Mouse (Mus musculus): ENCODE measurements around the gene Cep72. TPM values are rescaled to one million over a fixed set of nuclear protein-coding genes. Genes with fewer than 3 reads are reported as not detected.

Gene Cep72
- 8.7 and 9.7 TPM in 2 replicates for polyA plus RNA-seq (2015; fragmentation: Nextera tagmentation; extraction: Ambion mirVana)

DNA sequence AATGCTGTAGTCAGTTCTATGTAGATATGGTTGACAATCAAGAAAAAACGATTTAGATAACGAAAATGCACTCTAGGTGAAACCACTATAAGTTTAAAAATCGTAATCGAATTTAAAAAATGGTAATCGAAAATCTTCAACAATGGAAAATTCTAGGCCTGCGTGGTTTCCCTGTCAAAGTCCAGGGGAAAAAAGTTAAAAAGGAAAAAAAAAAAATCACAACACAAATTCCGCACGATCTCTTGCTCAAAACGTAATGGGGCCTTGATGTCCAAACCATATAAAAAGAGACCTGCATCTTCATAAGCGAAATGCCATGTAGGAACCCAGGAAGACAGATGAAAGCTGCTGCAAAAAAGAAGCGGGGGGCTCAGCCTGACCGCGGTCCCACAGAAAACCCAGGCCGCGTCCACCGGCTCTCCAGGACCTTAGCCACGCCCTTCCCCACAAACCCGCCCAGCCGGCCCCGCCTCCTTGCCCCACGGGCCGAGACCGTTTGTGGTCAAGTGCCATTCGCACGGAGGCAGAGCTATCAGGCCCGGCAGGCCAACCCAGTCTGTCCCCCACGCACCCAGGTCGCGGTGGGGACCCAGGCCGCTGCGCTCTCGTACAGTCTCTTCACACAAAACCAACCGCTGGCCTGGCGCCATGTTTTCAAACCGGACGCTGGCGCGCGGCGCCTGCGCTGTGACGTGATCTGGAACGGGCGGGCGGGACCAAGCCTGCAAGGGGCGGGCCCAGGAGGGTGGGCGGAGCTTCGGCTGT is at the start of gene Cep72:
Cep72 (minus strand) TSS at position 687 of the 765 bp plus-strand sequence.
- Histone ChIP-seq H3K4me1 (replicated peaks; ENCODE audit: insufficient read depth, low read length) (no peaks in the 10 kb centered on the region), H3K9me3 (replicated peaks; ENCODE audit: low read length) (no peaks in the 10 kb centered on the region), H3K36me3 (ENCODE audit: insufficient read depth, low read length) (peaks cover 5% of the 10 kb centered on the region; the same call in 1 of the 2 replicates), H3K27ac (peak within 1 kb of the TSS; percentile 69), H3K4me2 (ENCODE audit: low read length) (peak within 1 kb of the TSS; percentile 62), H3K27me3 (ENCODE audit: insufficient read depth, low read length) (no peaks in the 10 kb centered on the region), H3K9ac (ENCODE audit: low read depth, low read length) (peak within 1 kb of the TSS; percentile 77), H3K4me3 (replicated peaks; ENCODE audit: low read depth, low read length) (peak within 1 kb of the TSS; percentile 71)
- peak; percentile 93 for DNase-seq (ENCODE audit: low spot score)
- ATAC-seq (replicated peaks; ENCODE audit: low FRiP score, low read depth) = peak; percentile 97
- 3% methylated on average over 48 of the region's 48 CpGs for WGBS
- TF ChIP-seq CTCF (IDR thresholded peaks at IDR 0.05; ENCODE audit: low read depth) = no peak

GRCm38 (mm10) chr13:74107410-74107809 is 45.3 kb upstream of the Cep72 start:
- WGBS = 85% methylated on average over 2 of the region's 2 CpGs
- no peak for DNase-seq (ENCODE audit: low spot score)

GRCm38 (mm10) chr13:74104417-74104816 is 42.3 kb upstream of the Cep72 start:
- no peak for DNase-seq (ENCODE audit: low spot score)
- no peaks in the 10 kb centered on the region for H3K36me3 ChIP-seq (ENCODE audit: insufficient read depth, low read length)
- no peaks in the 10 kb centered on the region for H3K27me3 ChIP-seq (ENCODE audit: insufficient read depth, low read length)
- H3K27ac ChIP-seq = no peak overlapping the region
- H3K9ac ChIP-seq (ENCODE audit: low read depth, low read length) = no peak overlapping the region
- TF ChIP-seq CTCF (IDR thresholded peaks at IDR 0.05; ENCODE audit: low read depth) = no peak
- H3K4me3 ChIP-seq (replicated peaks; ENCODE audit: low read depth, low read length) = no peak overlapping the region
- no peaks in the 10 kb centered on the region for H3K4me1 ChIP-seq (replicated peaks; ENCODE audit: insufficient read depth, low read length)
- no peak overlapping the region for H3K4me2 ChIP-seq (ENCODE audit: low read length)
- no peaks in the 10 kb centered on the region for H3K9me3 ChIP-seq (replicated peaks; ENCODE audit: low read length)
- ATAC-seq (replicated peaks; ENCODE audit: low FRiP score, low read depth) = no peak
- WGBS = 65% methylated on average over 7 of the region's 7 CpGs

More at GRCm38 (mm10) chr13:74107410-74107809, 45.3 kb upstream of the Cep72 start:
- ATAC-seq (replicated peaks; ENCODE audit: low FRiP score, low read depth) = no peak
- Histone ChIP-seq H3K4me3 (replicated peaks; ENCODE audit: low read depth, low read length) (no peak overlapping the region), H3K4me1 (replicated peaks; ENCODE audit: insufficient read depth, low read length) (no peaks in the 10 kb centered on the region), H3K36me3 (ENCODE audit: insufficient read depth, low read length) (no peaks in the 10 kb centered on the region), H3K27ac (no peak overlapping the region), H3K27me3 (ENCODE audit: insufficient read depth, low read length) (no peaks in the 10 kb centered on the region), H3K9ac (ENCODE audit: low read depth, low read length) (no peak overlapping the region), H3K9me3 (replicated peaks; ENCODE audit: low read length) (no peaks in the 10 kb centered on the region), H3K4me2 (ENCODE audit: low read length) (no peak overlapping the region)
- no peak for TF ChIP-seq CTCF (IDR thresholded peaks at IDR 0.05; ENCODE audit: low read depth)

DNA sequence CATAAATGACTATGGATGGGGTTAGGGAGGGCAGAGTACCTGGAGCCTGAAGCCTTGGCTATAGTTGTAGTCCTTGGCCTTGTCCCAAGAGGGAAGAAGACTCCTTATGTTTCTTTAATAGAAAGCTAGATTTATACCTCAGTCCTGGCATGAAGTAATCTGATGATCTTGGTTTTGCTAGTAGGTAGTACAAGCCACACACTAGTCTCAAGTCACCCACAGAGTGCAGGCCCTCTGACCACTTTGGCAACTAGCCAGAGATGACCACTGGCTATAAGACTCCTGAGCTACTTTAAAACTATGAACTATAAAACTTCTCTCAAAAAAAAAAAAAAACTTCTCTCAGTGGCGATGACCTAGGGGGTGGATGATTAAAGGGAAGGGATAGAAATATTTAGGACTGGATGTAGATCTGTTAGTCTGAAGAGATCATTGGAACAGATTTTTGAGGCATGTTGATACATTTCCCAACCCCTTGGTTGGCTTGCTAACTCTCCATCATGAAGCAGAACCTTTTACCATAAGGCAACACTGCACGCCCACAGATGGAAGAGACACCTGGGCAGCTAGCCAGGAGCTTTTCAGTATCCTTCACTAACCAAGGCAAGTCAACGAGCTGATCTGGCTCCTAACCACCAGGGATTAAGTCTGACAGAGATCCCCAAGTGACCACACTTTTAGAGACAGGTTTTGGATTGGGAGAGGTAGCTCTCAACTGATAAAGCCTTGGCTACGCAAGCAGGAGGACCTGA is 40.9 kb upstream of the Cep72 start:
- WGBS = 79% methylated on average over 4 of the region's 4 CpGs

GRCm38 (mm10) chr13:74102108-74102830 is 40.2 kb upstream of the Cep72 start:
- Histone ChIP-seq H3K27ac (no peak overlapping the region), H3K4me2 (ENCODE audit: low read length) (no peak overlapping the region), H3K9ac (ENCODE audit: low read depth, low read length) (no peak overlapping the region), H3K27me3 (ENCODE audit: insufficient read depth, low read length) (no peaks in the 10 kb centered on the region), H3K4me3 (replicated peaks; ENCODE audit: low read depth, low read length) (no peak overlapping the region), H3K4me1 (replicated peaks; ENCODE audit: insufficient read depth, low read length) (no peaks in the 10 kb centered on the region), H3K36me3 (ENCODE audit: insufficient read depth, low read length) (no peaks in the 10 kb centered on the region), H3K9me3 (replicated peaks; ENCODE audit: low read length) (no peaks in the 10 kb centered on the region)
- 74% methylated on average over 8 of the region's 8 CpGs for WGBS
- no peak for DNase-seq (ENCODE audit: low spot score)
- no peak for ATAC-seq (replicated peaks; ENCODE audit: low FRiP score, low read depth)
- TF ChIP-seq CTCF (IDR thresholded peaks at IDR 0.05; ENCODE audit: low read depth) = no peak

More for the DNA sequence above, 40.9 kb upstream of the Cep72 start:
- no peak overlapping the region for H3K4me2 ChIP-seq (ENCODE audit: low read length)
- no peak for TF ChIP-seq CTCF (IDR thresholded peaks at IDR 0.05; ENCODE audit: low read depth)
- no peaks in the 10 kb centered on the region for H3K9me3 ChIP-seq (replicated peaks; ENCODE audit: low read length)
- ATAC-seq (replicated peaks; ENCODE audit: low FRiP score, low read depth) (no peak), DNase-seq (ENCODE audit: low spot score) (no peak)
- no peak overlapping the region for H3K27ac ChIP-seq
- H3K4me1 ChIP-seq (replicated peaks; ENCODE audit: insufficient read depth, low read length) = no peaks in the 10 kb centered on the region
- H3K4me3 ChIP-seq (replicated peaks; ENCODE audit: low read depth, low read length) = no peak overlapping the region
- no peaks in the 10 kb centered on the region for H3K36me3 ChIP-seq (ENCODE audit: insufficient read depth, low read length)
- H3K27me3 ChIP-seq (ENCODE audit: insufficient read depth, low read length) = no peaks in the 10 kb centered on the region
- H3K9ac ChIP-seq (ENCODE audit: low read depth, low read length) = no peak overlapping the region

DNA sequence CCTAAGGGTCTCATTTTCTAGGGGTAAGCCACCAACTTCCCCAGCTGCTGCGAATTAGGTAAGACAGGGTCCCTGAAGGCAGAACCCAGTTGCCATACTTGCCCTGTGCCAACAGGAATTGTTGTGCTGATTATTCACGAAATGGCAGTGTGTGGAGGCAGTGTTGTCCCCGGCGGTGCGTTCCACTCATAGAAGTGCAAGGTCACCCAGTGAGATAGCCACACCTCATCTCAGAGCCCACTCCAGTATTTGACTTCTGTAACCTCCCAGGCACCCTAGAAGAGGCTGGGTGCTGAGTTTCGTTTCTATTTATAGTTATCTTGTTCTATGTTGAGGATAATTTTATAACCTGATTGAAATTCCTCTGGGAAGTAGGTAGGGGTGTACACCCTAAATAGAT is 36.8 kb upstream of the Cep72 start:
- Histone ChIP-seq H3K27ac (no peak overlapping the region), H3K9ac (ENCODE audit: low read depth, low read length) (no peak overlapping the region), H3K27me3 (ENCODE audit: insufficient read depth, low read length) (no peaks in the 10 kb centered on the region), H3K36me3 (ENCODE audit: insufficient read depth, low read length) (no peaks in the 10 kb centered on the region), H3K4me3 (replicated peaks; ENCODE audit: low read depth, low read length) (no peak overlapping the region), H3K9me3 (replicated peaks; ENCODE audit: low read length) (no peaks in the 10 kb centered on the region), H3K4me2 (ENCODE audit: low read length) (no peak overlapping the region), H3K4me1 (replicated peaks; ENCODE audit: insufficient read depth, low read length) (no peaks in the 10 kb centered on the region)
- DNase-seq (ENCODE audit: low spot score) (no peak), ATAC-seq (replicated peaks; ENCODE audit: low FRiP score, low read depth) (no peak)
- no peak for TF ChIP-seq CTCF (IDR thresholded peaks at IDR 0.05; ENCODE audit: low read depth)
- 80% methylated on average over 6 of the region's 6 CpGs for WGBS
